Mouse (Mus musculus) monocyte, adult 59 days (primary cell): ENCODE measurements around the gene Gm10135. TPM values are rescaled to one million over a fixed set of nuclear protein-coding genes. Genes with fewer than 3 reads are reported as not detected.

Source experiments
- total RNA-seq, 2 experiments: library from RNA; stranded (reverse); gene quantifications; one replicate each; pipeline ENCODE4 v1.2.4; 2023

The Gm10135 gene
- not detected for total RNA-seq

DNA sequence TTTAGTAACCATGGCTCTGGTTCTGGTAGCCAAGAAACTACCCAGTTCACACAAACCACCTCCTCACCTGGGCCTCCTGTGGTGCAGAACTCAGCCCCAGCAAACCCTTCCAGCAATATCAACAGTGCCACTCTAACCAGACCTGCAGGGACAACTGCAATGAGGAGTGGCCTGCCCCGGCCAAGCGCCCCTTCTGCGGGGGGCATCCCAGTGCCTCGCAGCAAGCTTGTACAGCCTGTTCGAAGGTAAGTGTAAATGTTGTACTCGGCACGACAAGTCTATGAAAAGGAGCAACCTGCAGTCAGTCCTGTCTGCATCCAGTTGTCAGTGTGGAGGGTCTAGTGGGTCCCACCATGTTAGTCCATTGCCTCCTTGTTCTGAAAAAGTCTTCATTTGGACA is at the start of gene Gm10135:
Gm10135 (minus strand) TSS at position 101 of the 400 bp plus-strand sequence.

DNA sequence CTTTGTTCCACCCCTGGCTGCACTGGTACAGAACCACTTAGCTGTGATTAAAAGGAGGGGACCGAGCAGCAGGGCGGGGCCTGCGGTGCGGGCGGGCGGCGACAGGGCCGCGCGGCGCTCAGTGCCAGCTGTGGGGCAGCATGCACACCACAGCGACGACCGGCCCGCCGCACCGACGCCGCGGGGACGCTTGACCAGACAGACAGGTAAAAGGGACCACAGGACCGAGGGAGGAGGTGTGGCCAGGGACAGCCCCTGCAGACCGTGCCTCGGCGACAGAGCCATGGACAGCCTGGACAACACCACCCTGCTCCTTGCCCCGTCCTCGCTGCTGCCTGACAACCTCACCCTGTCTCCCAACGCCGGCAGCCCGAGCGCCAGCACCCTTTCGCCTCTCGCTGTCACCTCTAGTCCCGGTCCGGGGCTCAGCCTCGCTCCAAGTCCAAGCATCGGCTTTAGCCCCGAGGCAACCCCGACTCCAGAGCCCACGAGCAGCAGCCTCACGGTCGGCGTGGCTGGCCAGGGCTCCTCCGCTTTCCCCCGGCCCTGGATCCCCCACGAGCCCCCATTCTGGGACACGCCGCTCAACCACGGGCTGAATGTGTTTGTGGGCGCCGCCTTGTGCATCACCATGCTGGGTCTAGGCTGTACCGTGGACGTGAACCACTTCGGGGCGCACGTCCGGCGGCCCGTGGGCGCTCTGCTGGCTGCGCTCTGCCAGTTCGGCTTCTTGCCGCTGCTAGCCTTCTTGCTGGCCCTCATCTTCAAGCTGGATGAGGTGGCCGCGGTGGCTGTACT is 32.5 kb upstream of the Gm10135 start, which contains the start of gene Slc10a4:
Slc10a4 (plus strand) TSS at position 100 of the 798 bp plus-strand sequence.

Other genes with a start within 250 kb of the Gm10135 start
- gene Txk, start 221.9 kb downstream of the Gm10135 start, total RNA-seq: 1 to 10 TPM; 1.3 to 1.4 TPM
- gene Tec, start 106.2 kb downstream of the Gm10135 start, total RNA-seq: 10 to 100 TPM; 44.5 to 49.9 TPM
- gene Slain2, start 60.4 kb downstream of the Gm10135 start, total RNA-seq: 10 to 100 TPM; 56.8 to 64.7 TPM
- gene Slc10a4, start 32.2 kb upstream of the Gm10135 start, total RNA-seq: not detected